Mouse (Mus musculus) activated CD4-positive, CD25-positive, alpha-beta regulatory T cell (primary cell): ENCODE measurements around the gene Tnks2. TPM values are rescaled to one million over a fixed set of nuclear protein-coding genes. Genes with fewer than 3 reads are reported as not detected.

Experiments used
- polyA plus RNA-seq, 2 experiments: library from polyadenylated mRNA; unstranded; fragments of 100-300 nt; shearing (Covaris generic); gene quantifications; one replicate each; pipeline ENCODE4 v1.2.1; 2017

Tnks2 gene
- 100 to 1,000 TPM; 156 to 170 TPM for polyA plus RNA-seq

GRCm38 (mm10) chr19:36833788-36834531, at the start of gene Tnks2:
TSS of gene Tnks2 (plus strand) at chr19:36834232.

DNA sequence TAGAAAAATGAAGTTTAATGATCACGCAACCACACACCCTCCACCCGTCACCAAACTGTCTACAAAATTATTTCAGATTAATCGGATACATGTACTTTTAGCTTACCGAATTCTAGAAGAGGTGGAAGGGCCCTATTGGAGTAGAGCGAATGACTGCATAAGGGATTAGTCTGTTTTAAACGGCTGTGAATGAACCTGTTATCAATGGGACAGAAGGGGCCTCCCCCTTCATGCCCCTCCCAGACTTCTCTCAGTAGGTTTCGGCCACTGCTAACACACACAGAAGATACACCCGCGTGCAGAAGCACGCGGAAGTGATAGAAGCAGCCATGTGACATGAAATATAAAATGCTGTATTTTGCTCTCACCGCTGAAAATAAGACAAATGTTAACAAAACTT, 85.4 kb downstream of the Tnks2 start, which contains the start of gene Fgfbp3:
TSS of gene Fgfbp3 (minus strand) at position 150 of the 400 bp plus-strand sequence.

GRCm38 (mm10) chr19:36925671-36926552, 91.9 kb downstream of the Tnks2 start, which contains the start of gene Btaf1:
TSS of gene Btaf1 (plus strand) at chr19:36926079.

Other genes with a start within 250 kb of the Tnks2 start
- gene Ppp1r3c, start 97.6 kb upstream of the Tnks2 start, polyA plus RNA-seq = not detected
- 1 to 10 TPM; 1.2 to 7.2 TPM for gene Fgfbp3, start 85.4 kb downstream of the Tnks2 start, polyA plus RNA-seq
- gene Btaf1, start 91.8 kb downstream of the Tnks2 start, polyA plus RNA-seq = 10 to 100 TPM; 20.8 to 23.5 TPM